Mouse (Mus musculus) frontal cortex, postnatal 14 days (tissue): ENCODE measurements around the gene Ceacam9.

Experiments used
- DNase-seq, 2 experiments: peaks; one replicate each; pipeline ENCODE4 v3.0.0; 2022; ENCODE audit warnings: low spot score in 2 of 2

Gene Ceacam9

GRCm38 (mm10) chr7:16739056-16739604 lies 17.4 kb downstream of the Ceacam9 start:
- DNase-seq = no peak

DNA sequence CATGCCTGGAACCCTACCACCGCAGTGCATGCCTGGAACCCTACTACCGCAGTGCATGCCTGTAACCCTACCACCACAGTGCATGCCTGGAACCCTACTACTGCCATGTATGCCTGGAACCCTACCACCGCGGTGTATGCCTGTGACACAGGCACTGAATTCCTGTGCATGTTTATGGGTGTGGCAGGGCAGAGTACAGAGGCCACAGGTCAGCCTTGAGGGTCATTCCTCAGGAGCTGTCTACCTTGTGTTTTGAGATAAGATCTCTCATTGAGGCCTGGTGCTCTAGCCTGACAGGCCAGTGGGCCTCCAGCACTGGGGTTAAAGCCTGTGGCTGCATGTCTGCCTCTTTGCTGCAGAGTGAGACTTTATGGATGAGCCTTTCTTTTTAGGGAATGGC lies 23.6 kb downstream of the Ceacam9 start:
- no peak for DNase-seq

GRCm38 (mm10) chr7:16746093-16746492 lies 24.4 kb downstream of the Ceacam9 start:
- DNase-seq = no peak

DNA sequence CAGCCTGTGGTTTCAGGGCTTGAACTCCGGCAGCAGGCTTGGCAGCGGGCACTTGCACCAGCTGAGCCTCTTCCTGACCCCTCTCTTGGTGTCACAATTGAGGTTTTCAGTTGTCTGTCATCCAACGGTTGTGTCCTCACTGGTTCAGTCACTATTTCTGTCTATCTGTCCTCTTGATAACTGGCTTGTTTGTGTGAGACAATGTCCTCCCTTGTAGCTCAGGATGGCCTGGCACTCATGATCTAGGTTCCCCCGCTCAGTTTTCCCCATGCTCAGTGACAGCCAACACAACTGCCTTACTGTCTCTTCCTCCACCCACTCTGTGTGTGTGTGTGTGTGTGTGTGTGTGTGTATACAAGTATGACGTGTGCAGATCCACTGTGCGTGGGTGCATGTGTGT lies 25.9 kb downstream of the Ceacam9 start:
- DNase-seq = no peak

DNA sequence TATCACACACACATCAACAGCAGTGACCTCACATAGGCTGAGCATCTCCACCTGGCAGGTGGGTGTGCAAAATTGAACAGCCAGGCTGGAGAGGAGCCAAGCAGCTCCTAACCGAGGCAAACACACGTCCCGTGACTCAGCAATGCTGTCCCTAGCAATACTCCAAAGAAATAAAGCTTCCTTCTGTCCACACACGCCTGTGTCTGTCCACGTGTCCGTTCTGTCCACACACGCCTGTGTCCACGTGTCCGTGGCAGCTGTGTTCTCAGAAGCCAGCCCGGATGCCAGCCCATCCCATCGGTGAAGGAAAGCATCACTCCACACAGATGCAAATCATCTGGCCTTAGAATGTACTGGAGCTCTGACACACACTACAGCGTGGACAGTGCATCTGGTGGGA lies 30.3 kb downstream of the Ceacam9 start:
- no peak for DNase-seq

GRCm38 (mm10) chr7:16755362-16756017 lies 33.8 kb downstream of the Ceacam9 start:
- no peak for DNase-seq

- DNase-seq = no peak
Measured at GRCm38 (mm10) chr7:16758872-16759574, 37.3 kb downstream of the Ceacam9 start.

- no peak for DNase-seq
Measured at GRCm38 (mm10) chr7:16760292-16760691, 38.6 kb downstream of the Ceacam9 start.

DNA sequence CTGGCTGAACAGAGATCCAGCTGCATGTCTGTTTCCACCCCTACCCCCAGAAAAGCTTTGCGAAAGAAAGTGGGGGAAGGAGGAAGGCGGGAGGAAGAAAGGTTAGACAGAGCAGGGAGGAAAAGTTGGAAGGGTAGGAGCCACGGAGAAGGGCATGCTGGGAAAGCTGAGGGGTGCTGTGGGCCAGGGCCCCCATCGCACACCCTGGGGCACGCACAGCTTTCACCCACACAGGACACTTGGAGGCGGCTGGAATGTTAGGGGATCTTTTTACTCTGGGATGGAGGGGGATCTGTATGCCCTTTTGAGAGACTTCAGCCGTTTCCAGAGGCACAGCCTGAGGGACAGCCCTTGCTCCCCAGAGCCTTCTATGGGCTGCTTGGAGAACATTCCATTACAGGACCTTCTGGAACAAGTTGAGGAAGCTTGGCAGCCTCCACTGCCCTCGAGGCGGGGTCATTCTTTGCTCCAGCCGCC lies 39.3 kb downstream of the Ceacam9 start:
- no peak for DNase-seq

GRCm38 (mm10) chr7:16761630-16762029 lies 39.9 kb downstream of the Ceacam9 start:
- DNase-seq = no peak

DNA sequence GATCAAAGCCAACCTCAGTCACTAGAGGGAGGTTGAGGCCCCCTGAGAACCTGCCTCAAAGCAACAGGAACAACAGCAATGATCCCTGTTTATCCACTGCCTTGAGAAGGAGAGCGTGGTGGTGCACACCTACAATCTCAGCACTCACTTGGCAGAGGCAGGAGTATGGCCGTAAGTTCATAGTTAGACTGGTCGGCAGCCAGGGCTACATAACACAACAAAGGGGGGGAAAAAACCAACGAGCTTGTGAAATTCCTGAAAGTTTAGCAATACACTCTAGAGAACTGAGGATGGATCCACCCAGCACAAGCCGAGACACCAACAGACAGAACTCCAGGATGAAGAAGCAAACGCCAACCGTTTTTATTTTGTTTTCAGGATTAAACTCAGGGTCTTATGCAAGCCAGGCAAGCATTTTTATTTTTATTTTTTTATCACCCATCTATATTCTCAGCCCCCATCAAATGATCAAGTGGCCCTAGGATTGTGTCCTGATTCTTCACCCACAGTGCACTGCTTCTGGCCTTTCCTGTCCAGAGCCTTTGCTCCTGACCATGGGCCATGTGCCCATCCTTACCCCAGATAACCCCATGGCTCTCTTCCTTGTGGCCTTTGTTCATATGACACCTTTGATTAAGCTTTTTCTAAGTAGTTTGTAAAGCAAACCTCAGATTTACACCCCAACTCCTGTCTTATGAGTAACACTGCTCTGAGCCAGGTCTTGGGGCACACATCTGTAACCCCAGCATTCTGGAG lies 41.9 kb downstream of the Ceacam9 start:
- DNase-seq = no peak

DNA sequence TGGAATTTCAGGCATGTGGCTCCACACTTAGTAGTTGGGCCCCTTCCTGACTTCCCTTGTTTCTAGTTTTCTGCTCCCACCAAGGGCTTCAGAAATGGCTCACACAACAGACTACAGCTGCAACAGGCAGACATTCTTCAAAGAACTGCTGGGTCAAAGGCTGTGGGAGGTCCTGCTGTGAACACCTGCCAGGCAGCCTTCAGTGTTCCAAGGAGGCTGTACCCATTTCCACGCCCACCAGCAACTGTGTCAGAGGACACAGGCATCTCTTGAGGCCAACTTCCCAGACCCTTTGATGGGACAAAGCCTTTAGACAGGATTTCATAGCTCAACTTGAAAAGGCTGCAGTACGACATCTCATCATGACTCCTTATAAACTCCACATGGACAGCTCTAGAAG lies 44.7 kb downstream of the Ceacam9 start:
- no peak for DNase-seq
